Mouse (Mus musculus) mouse embryonic stem cell (cell line): Measurements from ENCODE around the gene Ntn3.

Experiments used
- in situ Hi-C, 2 experiments: fragments of 300-500 bp; cut with MboI; formaldehyde crosslinking; loops; 1 replicate in 1 of 2; 3 replicates in 1 of 2; pipeline ENCODE4 v1.14.3; 2019 to 2020; ENCODE audit warnings: low sequenced_read_pairs in 2 of 2, low pct_unique_long_range_greater_than_20kb in 1 of 2, mixed read lengths in 1 of 2; ENCODE audit not compliant: unreplicated experiment in 1 of 2

Gene Ntn3

GRCm38 (mm10) chr17:24162584-24163175 is 46.7 kb downstream of the Ntn3 start:
- in situ Hi-C loops: no loop called here

DNA sequence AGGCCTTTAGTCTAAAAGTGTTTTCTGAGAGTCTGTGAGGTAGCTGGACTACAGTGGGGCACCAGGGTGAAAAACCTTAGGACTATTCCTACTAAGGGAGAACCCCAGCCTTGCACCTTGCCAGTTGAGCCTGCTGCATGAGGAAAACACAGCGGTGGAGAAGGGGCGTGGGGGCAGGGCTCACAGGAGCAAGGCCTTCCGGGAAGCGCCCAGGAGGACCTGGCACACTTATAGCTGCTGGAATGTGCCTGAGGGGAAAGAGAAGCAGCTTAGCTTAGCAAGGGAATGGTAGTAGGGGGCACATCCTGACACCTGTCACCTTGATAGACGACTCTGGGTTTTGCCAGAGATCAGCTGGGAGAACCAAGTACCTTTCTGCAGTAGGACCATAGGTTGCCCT is 47.9 kb downstream of the Ntn3 start:
- in situ Hi-C loops: no loop called here

- in situ Hi-C loops: no loop called here
These were observed 51.8 kb downstream of the Ntn3 start for GRCm38 (mm10) chr17:24157526-24157925.

DNA sequence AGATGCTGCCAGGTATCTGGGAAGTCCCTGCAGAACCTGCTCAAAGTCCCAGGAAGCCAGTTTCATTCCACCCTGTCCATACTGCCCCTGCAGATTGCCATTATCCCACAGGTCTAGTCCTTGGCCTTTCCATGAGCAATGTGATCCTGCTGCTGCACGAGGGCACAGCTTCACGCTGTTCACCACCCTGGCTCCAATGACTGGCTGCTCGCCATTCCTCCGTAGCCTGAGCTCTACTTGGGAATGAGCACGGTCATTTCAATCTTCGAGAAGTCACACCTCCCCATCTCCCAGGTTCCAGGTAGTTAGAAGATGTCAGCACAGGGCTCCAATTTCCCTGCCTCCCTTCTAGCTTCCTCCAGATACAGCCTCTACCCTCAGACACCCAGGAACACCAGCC is 52.2 kb downstream of the Ntn3 start:
- in situ Hi-C loops: no loop called here

DNA sequence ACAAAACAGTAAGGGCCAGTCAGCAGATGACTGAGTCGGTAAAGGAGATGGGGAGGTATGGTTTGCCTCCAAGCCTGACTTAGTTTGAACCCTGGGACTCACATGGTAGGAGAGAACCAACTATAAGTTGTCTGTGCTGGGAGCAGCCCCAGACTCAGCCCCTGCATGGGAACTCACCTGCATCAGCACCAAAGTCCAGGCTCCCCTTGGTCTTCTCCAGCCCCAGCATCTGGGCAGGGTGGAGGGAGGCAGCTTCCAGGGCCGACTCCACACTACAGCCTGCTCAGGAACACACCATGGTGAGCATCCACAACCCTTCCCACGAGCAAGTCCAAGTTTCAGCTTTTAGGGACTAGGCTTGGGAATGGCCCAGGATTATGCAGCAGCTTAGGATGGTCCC is 52.9 kb downstream of the Ntn3 start:
- in situ Hi-C loops: no loop called here

DNA sequence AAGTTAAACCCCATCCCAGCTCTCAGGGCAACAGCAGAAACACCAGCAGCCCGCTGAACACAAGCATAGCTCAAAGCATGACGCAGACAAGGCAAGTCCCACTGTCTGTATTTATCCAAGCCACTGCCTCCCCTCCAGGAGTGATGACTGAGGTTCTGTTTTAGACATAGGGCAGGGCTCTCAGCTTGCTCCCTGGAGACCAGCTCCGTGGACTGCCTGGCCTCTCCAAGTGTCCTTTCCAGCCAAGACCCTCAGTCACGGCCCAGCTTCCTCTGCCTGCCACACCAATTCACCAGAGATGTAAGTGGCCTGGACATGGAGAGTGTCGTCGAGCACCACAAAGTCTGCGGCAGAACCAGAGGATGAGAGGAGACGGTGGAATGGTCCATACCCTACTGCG is 53.6 kb downstream of the Ntn3 start:
- in situ Hi-C loops: no loop called here

DNA sequence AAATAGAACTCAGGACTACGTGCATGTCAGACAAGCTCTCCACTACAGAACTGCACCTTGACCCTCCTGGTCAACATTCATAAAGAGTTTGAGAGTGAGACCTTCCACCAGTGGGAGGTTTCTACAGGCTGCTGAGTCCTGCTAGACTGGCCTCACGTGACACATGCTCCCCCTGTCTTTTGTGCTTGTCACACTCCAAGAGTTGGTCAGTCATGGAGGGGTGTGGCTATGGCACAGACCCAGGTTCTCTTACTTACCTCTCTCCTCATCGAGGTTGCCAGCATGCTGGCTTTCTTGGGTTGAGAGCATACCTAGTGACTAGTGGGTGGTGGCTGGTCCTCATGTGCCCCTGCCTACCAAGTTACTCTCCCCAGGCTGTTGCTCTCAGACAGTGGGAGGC is 54.9 kb downstream of the Ntn3 start:
- in situ Hi-C loops: no loop called here
